Mouse (Mus musculus) NIH3T3 (cell line): ENCODE measurements at regions not wholly inside any gene's neighbourhood (a gene's known extent, or its start where the extent isn't known, plus 50 kb on each side); places are given as distances from the start of the nearest gene placed in this dataset.
A peak's percentile ranks its signal among the peaks of the same experiment; 100 is the strongest.

Experiments
- DNase-seq: peaks from one replicate; pipeline ENCODE4 v3.0.0-alpha.2; 2012; ENCODE audit warnings: low read depth

DNA sequence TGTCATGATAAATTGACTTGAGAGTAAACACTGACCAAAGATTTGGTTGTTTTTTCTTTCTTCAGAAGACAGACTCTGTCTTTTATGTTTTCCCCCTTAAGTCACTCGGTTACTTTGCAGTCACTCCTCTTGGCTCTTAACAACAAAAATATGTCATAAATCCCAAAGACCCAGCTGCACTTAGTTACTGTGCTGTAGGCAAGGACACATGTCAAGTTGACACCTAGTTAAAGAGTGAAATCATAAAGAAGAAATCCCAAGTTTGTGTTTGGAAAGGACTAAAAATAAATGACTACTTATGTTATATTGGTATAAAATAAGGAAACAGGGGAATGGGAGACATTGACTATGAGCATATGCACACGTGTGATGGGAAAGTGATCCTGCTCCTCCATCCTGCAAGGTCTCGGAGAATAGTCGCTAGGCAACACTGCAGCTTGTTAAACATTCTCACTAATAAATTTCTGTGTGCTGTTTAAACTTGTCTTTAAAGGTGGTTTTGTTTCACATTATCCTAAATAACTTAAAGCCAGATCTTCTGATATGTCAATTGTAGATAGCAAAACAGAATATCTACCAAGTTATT lies 298.1 kb downstream of the Gulp1 start:
- DNase-seq, result no peak

DNA sequence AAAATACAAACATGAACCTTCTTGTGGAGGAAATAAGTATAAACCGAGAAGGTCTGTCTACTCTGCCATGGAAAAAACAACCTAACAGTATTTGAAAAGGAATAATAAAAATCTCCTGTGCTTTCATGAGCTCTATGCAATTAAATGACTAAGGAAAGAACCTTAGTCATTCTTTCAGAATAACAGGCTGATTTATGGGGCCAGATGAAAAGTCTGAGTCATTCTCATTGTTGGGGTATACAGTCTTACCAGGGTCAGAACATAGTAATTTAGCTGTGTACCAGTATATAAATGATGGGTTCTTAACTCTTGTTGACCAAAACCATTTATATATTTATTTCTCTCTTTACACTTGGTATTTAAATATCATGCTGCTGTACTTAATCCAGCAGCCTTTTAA lies 312.1 kb downstream of the Gulp1 start:
- peak; percentile 65 for DNase-seq

DNA sequence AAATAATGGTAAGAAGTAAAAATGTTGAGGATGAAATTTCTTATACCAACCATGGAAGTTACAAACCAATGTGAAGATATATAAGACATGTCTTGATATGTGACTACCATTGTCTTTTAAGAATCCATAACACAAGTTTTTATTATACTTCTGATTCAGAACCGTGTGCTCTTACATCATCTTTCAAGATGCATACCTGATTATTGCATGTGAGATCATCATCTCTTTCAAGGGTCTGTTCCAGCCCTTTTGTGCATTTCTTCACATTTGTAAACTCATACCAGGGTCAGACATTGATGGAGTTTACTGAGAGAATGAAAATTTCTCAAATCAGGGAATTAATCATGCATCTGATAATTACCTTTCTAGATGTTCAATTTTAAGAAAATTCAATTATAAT lies 312.5 kb downstream of the Gulp1 start:
- no peak for DNase-seq

DNA sequence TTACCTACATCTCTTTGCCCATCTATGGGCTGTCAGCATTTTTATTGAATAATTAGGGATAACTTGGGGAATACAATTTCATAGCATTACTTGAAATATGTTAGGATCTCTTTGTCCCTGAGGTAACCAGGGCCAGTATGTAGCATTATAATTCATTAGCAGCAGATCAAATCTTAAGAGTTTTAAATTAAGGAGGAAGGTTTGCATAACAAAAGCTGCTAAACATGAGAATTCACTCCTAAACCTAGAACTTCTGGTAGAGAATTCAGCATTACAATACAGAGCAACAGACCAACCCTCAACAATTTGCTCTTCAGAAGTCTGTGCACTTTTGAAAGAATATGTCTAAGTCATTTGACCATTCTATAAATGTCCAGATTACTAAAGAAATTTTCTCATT lies 340.3 kb downstream of the Gulp1 start:
- no peak for DNase-seq

DNA sequence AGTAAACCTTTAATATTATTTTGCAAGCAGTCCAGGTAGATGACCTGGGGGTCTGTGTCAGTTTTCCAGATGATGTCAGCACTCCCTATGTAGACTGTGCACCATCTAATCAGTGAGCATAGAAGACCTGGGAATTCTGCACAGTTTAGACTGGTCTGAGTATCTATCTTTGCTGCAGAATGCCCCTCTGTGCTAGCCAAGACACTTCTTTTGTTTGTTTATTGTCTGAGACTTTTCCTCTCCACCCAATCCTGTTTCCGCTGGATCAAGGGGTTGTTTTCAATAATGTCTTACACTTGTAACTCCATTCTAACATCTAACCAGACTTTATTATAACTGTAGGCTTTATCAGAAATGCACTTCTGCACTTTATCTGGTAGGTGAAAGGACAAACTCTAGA lies 341.1 kb downstream of the Gulp1 start:
- DNase-seq, result no peak
